Mouse (Mus musculus): ENCODE data around the gene Tnfrsf25.

The Tnfrsf25 gene

DNA sequence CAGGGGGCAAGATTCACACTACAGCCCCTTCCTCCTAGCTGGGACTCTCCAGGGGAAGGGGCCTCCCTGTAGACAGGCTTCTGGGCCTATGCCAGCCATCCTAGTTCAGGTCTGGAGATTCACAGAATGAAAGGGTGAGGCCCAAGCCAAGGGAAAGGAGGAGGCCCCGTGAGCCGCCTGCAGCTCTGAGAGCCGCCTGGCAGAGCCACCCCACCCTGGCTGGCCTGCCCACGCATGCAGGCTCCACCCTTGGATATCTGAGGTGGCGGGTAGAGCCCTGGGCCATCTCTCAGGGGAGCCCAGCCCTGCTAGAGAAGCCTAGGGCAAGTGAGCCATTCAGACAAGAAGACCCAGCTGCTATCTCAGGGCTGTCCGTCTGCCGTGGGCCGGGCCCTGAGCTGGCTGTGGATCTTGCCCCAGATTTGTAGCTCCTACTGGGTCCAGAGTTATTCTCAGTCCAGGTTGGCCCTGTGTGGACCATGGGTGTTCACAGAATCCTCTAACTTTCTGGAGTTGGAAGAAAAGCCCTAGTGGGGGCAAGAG lies 22.9 kb upstream of the Tnfrsf25 start:
- in situ Hi-C loops (cut with MboI, MseI) = loop anchor here (10.0 kb wide), 1 partner anchor 1818 kb away; no protein-coding TSS in a partner anchor

DNA sequence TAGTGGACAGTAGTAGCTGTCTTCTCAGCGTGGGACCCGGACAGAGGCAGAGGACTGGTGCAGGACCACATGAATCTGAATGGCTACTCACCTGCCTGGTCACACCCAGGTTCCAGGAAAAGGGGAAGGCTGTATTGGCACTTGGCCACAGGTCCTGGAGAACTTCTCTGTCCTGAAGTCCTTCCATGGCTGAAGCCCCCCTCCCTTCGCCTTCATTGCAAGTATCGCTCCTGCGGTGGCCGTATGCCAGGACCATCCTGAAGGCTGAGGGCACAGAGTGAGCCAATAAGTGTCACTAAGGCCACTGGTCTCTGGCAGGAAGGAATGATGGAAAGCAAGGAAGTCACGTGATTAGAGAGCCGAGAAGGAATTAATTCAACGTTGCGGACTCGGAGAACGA lies 21.5 kb upstream of the Tnfrsf25 start:
- in situ Hi-C loops (cut with MboI, MseI) = loop anchor here (10.0 kb wide), 1 partner anchor 1819 kb away; no protein-coding TSS in a partner anchor

DNA sequence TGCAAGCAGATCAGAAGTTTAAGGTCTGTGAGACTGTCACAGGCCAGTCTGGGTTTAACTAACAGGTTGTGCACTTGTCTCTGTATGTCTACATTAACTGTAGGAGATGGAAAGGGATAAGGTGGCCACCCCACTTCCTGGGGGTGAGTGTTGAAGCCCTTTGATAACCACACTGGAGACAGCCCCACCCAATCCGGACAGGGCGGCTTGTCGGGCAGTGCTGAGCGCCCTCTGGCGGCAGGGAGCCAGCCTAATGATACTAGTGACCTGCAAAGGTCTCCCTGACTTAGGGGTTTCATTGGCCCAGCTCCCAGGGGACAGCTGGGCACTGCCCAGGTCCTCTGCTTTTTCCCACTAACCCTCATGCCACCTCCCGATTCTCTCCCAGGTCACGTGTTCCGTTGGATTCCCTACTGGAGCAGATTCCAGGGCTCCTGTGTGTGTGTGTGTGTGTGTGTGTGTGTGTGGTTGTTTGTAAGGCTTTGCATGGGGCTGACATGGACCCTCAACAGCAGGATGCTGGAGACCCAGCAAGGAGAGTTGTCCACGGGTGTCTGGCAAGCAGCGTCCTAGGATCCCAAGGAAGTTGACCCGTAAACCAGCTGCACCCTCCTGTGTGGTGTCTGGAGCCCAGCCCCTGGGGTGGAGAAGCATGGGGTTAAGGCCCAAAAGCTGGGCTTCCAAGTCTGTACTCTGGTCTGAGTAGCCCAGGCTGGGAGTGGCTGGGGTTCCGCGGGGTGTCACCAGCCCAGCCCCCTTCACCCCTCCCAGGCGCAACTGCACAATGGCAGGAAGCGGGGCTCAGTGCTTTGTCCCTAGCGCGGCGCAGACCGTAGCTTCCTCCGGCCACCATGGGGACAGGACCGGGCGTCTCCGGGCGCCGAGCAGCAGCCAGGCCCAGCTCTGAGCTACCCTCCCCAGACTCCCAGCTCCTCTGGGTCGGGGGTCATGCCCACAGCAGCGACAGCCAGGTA lies 19.5 kb upstream of the Tnfrsf25 start:
- in situ Hi-C loops (cut with MboI, MseI) = loop anchor here (10.0 kb wide), 1 partner anchor 1821 kb away; no protein-coding TSS in a partner anchor

DNA sequence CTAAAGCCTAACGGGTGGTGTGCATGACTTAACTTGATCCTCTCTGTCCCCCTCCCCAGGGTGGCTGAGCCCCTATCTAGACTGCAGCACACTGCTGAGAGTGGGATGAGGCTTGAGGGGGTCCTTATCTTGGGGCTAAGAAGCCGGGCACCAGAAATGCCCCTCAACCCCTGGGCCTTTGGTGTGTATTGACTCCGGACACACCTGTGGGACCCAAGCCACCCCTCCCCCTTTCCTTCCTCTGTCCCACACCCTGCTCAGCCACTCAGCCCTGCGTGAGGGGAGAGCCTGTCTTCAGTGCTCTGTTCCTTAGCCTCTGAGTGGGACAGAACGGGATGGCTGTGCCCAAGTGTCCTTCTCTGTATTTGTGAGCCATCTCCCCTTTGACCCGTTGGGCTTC lies 18.8 kb upstream of the Tnfrsf25 start:
- in situ Hi-C loops (cut with MboI, MseI) = loop anchor here (10.0 kb wide), 1 partner anchor 1822 kb away; no protein-coding TSS in a partner anchor

DNA sequence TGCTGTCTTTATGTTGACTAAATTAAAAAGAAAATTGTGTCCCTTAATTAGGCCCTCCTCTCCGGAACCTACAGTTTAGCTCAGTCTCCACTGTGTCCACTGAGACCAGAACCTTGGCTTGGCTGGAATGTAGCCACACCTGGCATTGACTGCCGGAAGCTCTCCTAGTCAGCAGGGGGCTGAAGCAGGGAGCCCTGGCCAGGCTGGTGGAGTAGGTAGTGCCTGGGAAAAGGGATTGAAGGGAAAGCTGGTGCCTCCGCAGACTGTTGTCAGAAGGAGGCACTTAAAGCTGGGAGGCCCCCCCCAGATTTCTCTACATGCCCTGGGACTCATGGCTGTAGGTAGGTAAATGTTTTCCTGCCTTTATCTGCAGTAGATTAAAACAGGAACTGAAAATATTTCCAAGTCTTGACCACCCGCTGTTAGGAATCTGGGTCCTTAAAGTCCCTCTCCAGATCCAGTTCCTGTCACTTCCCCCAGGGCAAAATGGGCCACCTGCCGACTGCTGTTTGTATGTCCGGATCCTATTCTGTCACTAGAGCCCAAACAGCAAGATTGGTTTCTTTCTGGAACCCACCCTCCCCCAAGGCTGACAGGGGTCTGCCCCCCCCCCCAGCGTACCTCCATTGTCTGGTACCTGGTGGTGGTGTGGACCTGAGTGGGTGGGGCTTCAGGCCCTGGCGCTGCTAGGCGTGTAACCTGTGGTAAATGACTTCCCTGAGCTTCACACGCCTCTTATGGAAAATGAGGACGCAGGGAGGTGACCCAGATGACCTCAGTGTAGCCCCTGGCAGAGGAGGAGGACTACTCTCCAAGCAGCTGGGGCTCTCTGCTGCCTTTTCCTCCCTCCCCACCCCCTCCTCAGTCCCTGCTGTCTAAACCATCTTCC lies 17.6 kb upstream of the Tnfrsf25 start:
- in situ Hi-C loops (cut with MboI, MseI) = loop anchor here (10.0 kb wide), 1 partner anchor 1823 kb away; no protein-coding TSS in a partner anchor

DNA sequence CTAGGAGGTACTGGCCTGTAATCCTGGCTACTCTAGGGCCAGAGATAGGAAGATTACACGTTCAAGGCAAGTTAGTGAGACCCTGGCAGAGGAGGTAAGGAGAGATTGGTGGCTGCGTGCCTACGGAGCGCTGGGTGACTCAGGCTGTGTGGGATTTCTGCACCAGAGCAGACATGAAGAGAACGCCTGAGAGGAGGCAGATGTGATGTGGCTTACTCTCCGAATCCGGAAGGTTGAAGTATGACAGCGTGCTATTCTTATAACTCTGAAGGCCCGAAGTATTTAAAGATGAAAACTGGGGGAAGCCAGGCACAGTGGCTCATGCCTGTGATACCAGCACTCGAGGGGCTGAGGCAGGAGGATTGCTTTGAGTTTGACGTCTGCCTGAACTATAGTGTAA lies 15.2 kb upstream of the Tnfrsf25 start:
- in situ Hi-C loops (cut with MboI, MseI) = no loop called here

DNA sequence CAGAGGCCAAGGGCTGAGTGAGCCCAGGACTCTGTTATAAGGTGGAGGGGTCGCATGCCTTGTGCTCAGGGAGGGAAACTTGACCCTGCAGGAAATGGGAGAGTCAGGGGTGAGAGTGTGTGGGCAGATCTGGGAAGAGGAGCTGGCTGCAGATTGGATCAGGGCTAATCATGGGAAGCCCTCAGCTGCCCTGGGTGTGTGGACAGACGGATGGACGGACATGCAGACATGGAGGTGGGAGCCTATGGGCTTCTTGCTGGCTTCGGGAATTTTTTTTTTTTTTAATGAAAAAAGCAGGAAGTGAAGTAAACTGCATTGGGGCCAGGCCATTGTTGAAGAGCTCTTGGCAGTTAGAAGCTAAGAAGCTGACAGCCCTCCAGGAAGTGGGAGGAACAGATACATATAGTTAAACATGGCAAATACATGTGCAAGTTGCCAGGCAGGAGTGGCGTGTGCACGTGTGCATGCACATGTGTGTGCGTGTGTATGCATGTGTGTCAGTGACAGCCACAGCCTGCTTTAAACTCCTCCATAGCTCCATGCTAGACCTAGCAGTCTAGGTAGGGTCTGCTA lies 14.6 kb upstream of the Tnfrsf25 start:
- in situ Hi-C loops (cut with MboI, MseI) = no loop called here

DNA sequence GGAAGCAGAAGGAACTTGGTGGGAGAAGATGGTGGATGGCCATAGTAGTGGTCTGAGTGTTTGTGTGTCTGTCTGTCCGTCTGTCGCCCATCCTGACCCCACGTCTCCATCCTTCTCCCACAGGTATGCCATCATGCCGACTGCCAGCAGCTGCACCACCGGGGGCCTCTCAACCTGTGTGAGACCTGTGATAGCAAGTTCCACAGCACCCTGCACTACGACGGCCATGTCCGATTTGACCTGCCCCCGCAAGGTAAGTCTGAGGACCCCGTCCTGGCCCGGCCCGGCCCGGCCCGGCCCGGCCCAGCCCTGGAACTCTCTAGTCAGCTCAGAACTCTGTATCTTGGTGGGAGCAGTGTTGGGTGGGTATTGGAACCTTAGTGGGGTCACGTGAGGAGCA lies 13.8 kb upstream of the Tnfrsf25 start:
- in situ Hi-C loops (cut with MboI, MseI) = no loop called here

DNA sequence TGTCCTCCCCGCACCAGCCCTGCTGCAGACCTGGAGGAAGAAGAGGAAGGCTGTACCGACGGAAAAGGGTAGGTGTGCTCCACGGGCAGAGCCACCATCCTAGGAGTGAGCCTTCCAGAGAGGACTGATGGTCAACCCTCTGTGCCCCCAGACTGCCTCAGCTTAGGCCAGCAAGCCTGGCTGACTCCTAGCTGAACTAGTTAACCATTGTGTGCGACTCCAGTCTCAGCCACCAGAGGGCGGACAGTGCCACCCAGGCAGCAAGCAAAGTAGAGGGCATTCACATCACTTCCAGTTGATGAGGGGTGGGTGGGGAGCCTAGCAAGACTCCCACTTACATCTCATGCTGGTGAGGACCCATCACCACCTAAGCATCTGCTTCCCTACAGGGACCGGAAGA lies 12.7 kb upstream of the Tnfrsf25 start:
- in situ Hi-C loops (cut with MboI, MseI) = no loop called here

DNA sequence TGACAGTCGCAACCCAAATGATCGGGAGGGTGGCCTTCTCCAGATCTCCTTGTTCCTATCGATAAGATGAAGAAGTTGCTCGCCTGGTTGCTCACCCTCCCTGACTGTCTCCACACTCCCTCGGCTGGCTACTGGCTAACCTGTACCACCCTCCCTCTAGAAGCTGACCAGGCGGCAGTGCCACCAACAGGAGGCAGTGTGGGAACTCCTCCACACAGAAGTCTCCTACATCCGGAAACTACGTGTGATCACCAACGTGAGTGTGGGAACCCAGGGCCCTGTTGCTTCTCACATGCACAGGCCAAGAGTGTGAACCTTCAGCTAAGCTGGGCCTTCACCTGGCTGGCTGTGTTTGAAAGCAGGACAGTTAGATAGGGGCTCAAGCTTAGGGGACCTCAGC lies 9.0 kb upstream of the Tnfrsf25 start:
- in situ Hi-C loops (cut with MboI, MseI) = no loop called here

DNA sequence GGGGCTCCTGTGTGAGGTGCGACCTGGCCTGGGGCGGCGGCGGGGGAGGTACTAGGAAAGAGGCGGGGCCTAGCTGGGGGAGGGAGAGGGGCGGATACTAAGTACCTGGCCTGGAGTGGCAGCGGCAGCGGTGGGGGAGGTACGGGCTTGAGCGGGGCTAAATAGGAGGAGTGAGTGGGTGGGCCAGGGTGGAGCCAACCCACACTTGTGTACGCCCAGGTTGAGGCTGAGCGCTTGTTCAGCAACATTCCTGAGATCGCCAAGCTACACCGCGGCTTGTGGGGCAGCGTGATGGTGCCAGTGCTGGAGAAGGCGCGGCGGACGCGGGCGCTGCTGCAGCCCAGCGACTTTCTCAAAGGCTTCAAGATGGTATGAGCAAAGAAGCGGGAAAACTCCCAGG lies 8.2 kb upstream of the Tnfrsf25 start:
- in situ Hi-C loops (cut with MboI, MseI) = no loop called here

DNA sequence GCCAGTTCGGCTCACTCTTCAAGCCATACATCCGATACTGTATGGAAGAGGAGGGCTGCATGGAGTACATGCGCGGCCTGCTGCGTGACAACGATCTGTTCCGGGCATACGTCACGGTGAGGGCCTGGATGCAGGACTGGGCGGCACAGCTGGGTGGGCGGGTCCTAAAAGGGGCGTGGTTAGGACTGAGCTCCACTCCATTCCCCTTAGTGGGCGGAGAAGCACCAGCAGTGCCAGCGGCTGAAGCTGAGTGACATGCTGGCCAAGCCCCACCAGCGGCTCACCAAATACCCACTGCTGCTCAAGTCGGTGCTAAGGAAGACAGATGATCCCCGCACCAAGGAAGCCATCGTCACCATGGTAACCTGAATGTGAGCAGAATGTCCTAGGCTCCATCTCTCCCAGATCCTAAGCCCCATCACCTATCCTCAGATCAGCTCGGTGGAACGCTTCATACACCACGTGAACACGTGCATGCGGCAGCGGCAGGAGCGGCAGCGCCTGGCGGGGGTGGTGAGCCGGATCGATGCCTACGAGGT lies 7.7 kb upstream of the Tnfrsf25 start:
- in situ Hi-C loops (cut with MboI, MseI) = no loop called here

DNA sequence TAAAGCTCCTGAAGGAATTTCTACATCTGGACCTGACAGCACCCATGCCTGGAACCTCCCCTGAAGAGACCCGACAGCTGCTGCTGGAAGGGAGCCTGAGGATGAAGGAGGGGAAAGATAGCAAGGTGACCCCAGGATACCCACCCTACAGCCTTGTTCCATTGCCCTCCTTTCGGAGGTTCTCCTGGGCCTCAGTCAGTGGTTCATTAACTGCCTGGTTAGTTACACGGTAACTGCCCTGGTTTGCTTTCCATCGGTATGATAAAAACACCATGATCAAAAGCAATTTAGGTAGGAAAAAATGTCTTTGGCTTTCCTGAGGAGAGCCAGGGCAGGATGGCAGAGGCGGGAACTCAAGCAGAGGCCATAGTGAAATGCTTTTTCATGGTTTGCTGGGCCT lies 7.1 kb upstream of the Tnfrsf25 start:
- in situ Hi-C loops (cut with MboI, MseI) = no loop called here

DNA sequence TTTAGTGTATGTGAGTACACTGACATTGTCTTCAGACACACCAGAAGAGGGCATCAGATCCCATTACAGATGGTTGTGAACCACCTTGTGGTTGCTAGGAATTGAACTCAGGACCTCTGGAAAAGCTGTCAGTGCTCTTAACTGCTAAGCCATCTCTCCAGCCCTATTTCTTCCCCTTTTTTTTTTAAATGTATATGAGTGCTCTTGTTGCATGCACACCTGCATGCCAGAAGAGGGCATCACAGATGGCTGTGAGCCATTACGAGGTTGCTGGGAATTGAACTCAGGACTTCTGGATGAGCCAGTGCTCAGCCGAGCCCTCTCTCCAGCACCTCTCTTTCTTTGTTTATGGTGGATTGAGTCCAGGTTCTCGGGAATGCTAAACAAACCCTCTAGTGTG lies 6.2 kb upstream of the Tnfrsf25 start:
- in situ Hi-C loops (cut with MboI, MseI) = no loop called here

DNA sequence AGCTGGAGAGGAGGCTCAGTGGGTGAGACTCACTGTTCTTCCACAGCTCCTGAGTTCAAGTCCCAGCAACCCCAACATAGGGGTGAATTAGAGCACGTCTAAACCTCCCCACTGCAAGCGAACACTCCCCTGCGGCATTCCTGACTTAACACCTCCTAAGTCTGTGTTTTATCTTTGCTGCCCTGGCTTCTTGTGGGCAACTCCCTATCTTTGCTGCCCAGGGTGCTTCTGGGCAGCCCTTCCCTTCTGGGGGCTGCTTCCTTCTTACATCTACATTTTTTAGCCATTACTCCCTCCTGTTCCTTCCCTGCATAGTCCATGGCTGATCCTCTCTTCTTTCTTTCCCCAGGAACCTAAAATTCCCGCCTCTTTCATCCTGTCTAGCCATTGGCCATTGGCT lies 5.0 kb upstream of the Tnfrsf25 start:
- in situ Hi-C loops (cut with MboI, MseI) = no loop called here

DNA sequence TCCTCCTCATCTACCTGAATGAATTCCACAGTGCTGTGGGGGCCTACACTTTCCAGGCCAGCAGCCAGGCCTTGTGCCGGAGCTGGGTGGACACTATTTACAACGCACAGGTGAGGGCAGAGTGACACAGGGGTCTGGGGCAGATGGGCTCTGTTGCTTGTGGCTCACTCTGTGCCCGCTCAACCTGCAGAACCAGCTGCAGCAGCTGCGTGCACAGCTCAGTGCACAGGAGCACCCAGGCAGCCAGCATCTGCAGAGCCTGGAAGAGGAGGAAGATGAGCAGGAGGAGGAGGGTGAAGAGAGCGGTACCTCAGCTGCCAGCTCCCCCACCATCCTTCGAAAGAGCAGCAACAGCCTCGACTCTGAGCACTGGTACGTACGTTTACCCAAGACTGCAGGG lies 3.4 kb upstream of the Tnfrsf25 start:
- in situ Hi-C loops (cut with MboI, MseI) = no loop called here

DNA sequence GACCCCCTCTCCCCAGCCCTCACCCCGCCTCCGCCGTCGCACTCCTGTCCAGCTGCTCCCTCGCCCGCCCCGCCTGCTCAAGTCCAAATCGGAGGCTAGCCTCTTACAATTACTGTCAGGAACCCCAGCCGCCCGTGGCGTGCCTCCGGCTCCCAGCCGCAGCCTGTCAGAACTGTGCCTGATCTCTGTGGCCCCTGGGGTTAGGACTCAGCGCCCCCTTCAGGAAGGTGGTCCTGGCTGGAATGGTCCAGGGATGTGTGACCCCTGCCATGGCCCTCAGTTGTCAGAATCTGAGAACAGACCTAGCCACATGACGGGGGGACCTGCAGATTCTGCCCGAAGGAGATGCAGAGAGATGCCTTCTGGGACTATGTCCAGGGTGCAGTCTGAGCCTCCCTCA lies 1.7 kb upstream of the Tnfrsf25 start:
- in situ Hi-C loops (cut with MboI, MseI) = no loop called here

DNA sequence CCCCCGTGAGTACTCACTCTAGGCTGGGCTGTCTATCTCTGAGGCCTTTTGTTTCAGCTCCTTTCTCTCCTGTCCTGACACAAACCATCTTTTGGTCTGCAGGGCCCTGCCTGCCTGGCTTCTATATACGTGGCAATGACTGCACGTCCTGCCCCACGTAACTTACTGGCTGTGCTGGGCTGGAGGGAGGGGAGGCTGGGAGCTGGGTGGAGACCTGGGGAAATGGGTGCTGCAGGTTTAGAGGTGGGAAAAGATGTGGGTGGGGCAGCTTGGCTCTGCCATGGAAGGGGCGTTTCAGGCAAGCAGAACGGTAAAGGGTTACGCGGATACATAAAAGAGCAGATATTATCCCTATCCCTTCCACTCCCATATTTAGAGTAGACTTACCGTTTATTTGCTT lies 1.8 kb downstream of the Tnfrsf25 start:
- in situ Hi-C loops (cut with MboI, MseI) = loop anchor here (5.0 kb wide), 1 partner anchor 80 kb away; the partner anchor contains the start of genes Nol9 and Tas1r1

DNA sequence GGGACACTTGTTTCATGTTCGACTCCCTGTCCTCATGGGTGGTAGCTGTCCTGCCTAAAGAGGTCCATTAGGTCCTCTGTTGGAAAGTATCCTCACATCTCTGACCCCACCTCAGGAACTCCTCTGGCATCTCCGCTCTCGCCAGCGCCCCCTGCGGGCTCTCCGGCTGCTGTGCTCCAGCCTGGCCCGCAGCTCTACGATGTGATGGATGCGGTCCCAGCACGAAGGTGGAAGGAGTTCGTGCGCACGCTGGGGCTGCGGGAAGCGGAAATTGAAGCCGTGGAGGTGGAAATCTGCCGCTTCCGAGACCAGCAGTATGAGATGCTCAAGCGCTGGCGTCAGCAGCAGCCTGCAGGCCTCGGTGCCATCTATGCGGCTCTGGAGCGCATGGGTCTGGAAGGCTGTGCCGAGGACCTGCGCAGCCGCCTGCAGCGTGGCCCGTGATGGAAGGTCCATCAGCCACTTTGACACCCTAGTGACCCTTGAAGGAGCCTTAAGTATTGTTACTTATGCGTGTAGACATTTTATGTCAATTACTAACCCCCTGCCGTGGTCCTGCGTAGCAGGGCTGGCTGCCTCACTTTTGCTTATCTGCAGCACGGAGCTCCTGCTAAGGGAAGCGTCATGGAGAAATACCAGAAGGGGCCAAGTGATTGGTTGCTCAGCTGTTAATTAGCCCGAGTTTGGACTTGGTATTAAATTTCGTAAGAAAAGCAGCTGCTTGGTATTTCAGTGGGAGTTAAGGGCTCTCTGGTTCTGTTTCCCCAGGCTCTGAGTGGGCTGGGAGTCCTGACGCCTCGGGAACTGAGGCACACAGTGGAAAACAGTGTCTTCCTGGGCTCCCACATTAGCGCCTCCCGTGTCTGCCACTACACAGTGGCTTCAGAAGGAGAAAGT lies 3.9 kb downstream of the Tnfrsf25 start:
- in situ Hi-C loops (cut with MboI, MseI) = loop anchor here (5.0 kb wide), 1 partner anchor 82 kb away; the partner anchor contains the start of genes Nol9 and Tas1r1
